Mouse (Mus musculus) ES-Bruce4 (cell line): ENCODE measurements around the gene Bcat2.

ENCODE experiments used
- CTCF ChIP-seq: IDR thresholded peaks from one replicate; pipeline ENCODE4 v1.8.1; 2011; ENCODE audit warnings: low read depth, low read length
- POLR2A ChIP-seq: IDR thresholded peaks from one replicate; pipeline ENCODE4 v1.8.1; 2011; ENCODE audit warnings: low read length; ENCODE audit not compliant: insufficient read depth

GRCm38 (mm10) chr7:45634946-45635681 lies 65.2 kb downstream of the Bcat2 start:
- TF ChIP-seq CTCF (no peak), POLR2A (no peak)
